In the genomic region with DNA sequence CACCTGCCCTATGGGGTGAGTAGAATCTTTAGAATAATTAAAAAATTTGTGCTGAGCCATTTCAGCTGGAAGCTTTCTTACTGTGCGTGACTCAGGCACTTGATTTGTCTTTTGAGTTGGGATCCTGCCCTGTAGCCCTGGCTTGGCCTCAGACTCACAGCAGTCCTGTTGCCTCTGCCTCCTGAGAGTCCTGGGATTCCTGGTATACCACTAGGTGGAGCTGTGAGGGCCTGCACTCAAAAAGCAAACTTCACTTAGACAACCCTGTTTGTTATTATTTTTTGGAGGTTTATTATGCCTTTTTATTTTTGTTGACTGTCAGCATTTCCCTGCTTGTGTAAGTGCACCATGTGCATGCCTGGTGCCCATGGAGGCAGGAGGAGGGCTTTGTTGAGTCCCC, we compare ENCODE assay signal across 10 mouse cellular contexts. TPM values are rescaled to one million over a fixed set of nuclear protein-coding genes. Genes with fewer than 3 reads are reported as not detected.
DNase-seq lines count a peak whose midpoint lies in the region; ATAC-seq and TF ChIP-seq lines count a peak whose summit lies in the region.
"Had no signal": no experiment of that assay in that cellular context is flagged by ENCODE, and none has a peak within 500 bp of the region (broad histone marks: within the 10 kb centered on the region; RNA-seq: fewer than 3 reads in every experiment).

No protein-coding gene starts in this region.

- no peaks in the 10 kb centered on the region for H3K4me1 ChIP-seq in lung, embryonic 14.5 days (ENCODE audit: insufficient read depth)
- H3K4me1 ChIP-seq: hindbrain, embryonic 15.5 days had no signal

- TF ChIP-seq CTCF in lung, embryonic 14.5 days (IDR thresholded peaks at IDR 0.05; ENCODE audit: low read depth): peak; percentile 61

- DNase-seq in cerebellum, postnatal 10 days: peak; percentile 62 to 66
- no peak for DNase-seq in cerebellum, adult 9-11 months
- peak; percentile 54 for DNase-seq in lung, embryonic 14.5 days
- DNase-seq in lung, postnatal 25 days (ENCODE audit: low spot score): no peak
- DNase-seq in layer of hippocampus, adult 18-20 months (ENCODE audit: low spot score in 2 of 2): no peak

- no peaks in the 10 kb centered on the region for H3K9me3 ChIP-seq in lung, embryonic 14.5 days (ENCODE audit: low read depth, low read length)
- H3K9me3 ChIP-seq: hindbrain, embryonic 15.5 days had no signal

- ATAC-seq in lung, embryonic 14.5 days (ENCODE audit: insufficient read depth): no peak
- peak; percentile 73 for ATAC-seq in common myeloid progenitor, adult 5-6 weeks (replicated peaks; ENCODE audit: low read depth, poor library complexity, severe bottlenecking)
- peak; percentile 68 for ATAC-seq in megakaryocyte-erythroid progenitor cell, adult 5-6 weeks (replicated peaks; ENCODE audit: low FRiP score, low TSS enrichment, poor library complexity, severe bottlenecking)
- ATAC-seq in activated CD4-positive, CD25-positive, alpha-beta regulatory T cell, adult 4 months: no peak

- H3K27me3 ChIP-seq in lung, embryonic 14.5 days (ENCODE audit: insufficient read depth, low read length): no peaks in the 10 kb centered on the region
- H3K27me3 ChIP-seq: hindbrain, embryonic 15.5 days had no signal

- no peak overlapping the region for H3K4me3 ChIP-seq in lung, embryonic 14.5 days (ENCODE audit: low read depth, low read length)
- H3K4me3 ChIP-seq: hindbrain, embryonic 15.5 days; myocyte had no signal

- no peak overlapping the region for H3K4me2 ChIP-seq in lung, embryonic 14.5 days
- H3K4me2 ChIP-seq: hindbrain, embryonic 15.5 days had no signal

- H3K27ac ChIP-seq in lung, embryonic 14.5 days (ENCODE audit: low read depth): no peak overlapping the region
- H3K27ac ChIP-seq: hindbrain, embryonic 15.5 days had no signal

- no peak overlapping the region for H3K9ac ChIP-seq in lung, embryonic 14.5 days
- H3K9ac ChIP-seq: hindbrain, embryonic 15.5 days had no signal

- WGBS in lung, embryonic 14.5 days: 87% methylated on average over 1 of the region's 1 CpGs

- peaks cover 54% of the 10 kb centered on the region for H3K36me3 ChIP-seq in lung, embryonic 14.5 days (ENCODE audit: insufficient read depth)

RNA-seq across cellular contexts. Expression of a gene that starts 11.9 kb away (rescaled TPM):
- polyA plus RNA-seq in lung, embryonic 14.5 days (2014; fragmentation: Nextera tagmentation; extraction: Ambion mirVana): 25.2 and 27.5 TPM in 2 replicates
- 35.8 and 43.0 TPM in 2 replicates for total RNA-seq in common myeloid progenitor, adult 5-6 weeks (2017)
- total RNA-seq in megakaryocyte-erythroid progenitor cell, adult 5-6 weeks (2014; fragmentation: Nextera tagmentation): 23.2 and 28.4 TPM in 2 replicates
- total RNA-seq in megakaryocyte-erythroid progenitor cell, adult 5-6 weeks (2017): 49.8 and 50.9 TPM in 2 replicates
- polyA plus RNA-seq in activated CD4-positive, CD25-positive, alpha-beta regulatory T cell, adult 4 months (2017; shearing (Covaris generic)): 10 to 100 TPM; 31.6 to 36.5 TPM
- total RNA-seq in layer of hippocampus, adult 18-20 months (2021): 10 to 100 TPM; 16.1 to 16.6 TPM

RNA-seq across cellular contexts. Expression of a gene that starts 12.0 kb away (rescaled TPM):
- 50.7 and 51.4 TPM in 2 replicates for polyA plus RNA-seq in lung, embryonic 14.5 days (2014; fragmentation: Nextera tagmentation; extraction: Ambion mirVana)
- 107 and 134 TPM in 2 replicates for total RNA-seq in common myeloid progenitor, adult 5-6 weeks (2017)
- 65.5 and 66.6 TPM in 2 replicates for total RNA-seq in megakaryocyte-erythroid progenitor cell, adult 5-6 weeks (2014; fragmentation: Nextera tagmentation)
- 75.7 and 125 TPM in 2 replicates for total RNA-seq in megakaryocyte-erythroid progenitor cell, adult 5-6 weeks (2017)
- polyA plus RNA-seq in activated CD4-positive, CD25-positive, alpha-beta regulatory T cell, adult 4 months (2017; shearing (Covaris generic)): 100 to 1,000 TPM; 102 to 134 TPM
- 10 to 100 TPM; 83.1 to 83.6 TPM for total RNA-seq in layer of hippocampus, adult 18-20 months (2021)

RNA-seq across cellular contexts. Expression of a gene that starts 50.4 kb away (rescaled TPM):
- 42.4 and 46.6 TPM in 2 replicates for polyA plus RNA-seq in lung, embryonic 14.5 days (2014; fragmentation: Nextera tagmentation; extraction: Ambion mirVana)
- total RNA-seq in common myeloid progenitor, adult 5-6 weeks (2017): 42.8 and 55.1 TPM in 2 replicates
- 42.5 and 48.7 TPM in 2 replicates for total RNA-seq in megakaryocyte-erythroid progenitor cell, adult 5-6 weeks (2014; fragmentation: Nextera tagmentation)
- total RNA-seq in megakaryocyte-erythroid progenitor cell, adult 5-6 weeks (2017): 35.8 and 42.8 TPM in 2 replicates
- 10 to 100 TPM; 13.8 to 15.1 TPM for polyA plus RNA-seq in activated CD4-positive, CD25-positive, alpha-beta regulatory T cell, adult 4 months (2017; shearing (Covaris generic))
- total RNA-seq in layer of hippocampus, adult 18-20 months (2021): 10 to 100 TPM; 42.3 to 43.3 TPM

Comparison
In these comparisons a context has a peak if more than half of its experiments do, and no peak if none do; other contexts are left out.
1. DNase-seq: peak in cerebellum, postnatal 10 days (2 of 2) and lung, embryonic 14.5 days (single experiment); none in cerebellum, adult 9-11 months (single experiment), lung, postnatal 25 days (single experiment) and layer of hippocampus, adult 18-20 months (0 of 2).
2. ATAC-seq: peak in common myeloid progenitor, adult 5-6 weeks (single experiment) and megakaryocyte-erythroid progenitor cell, adult 5-6 weeks (single experiment); none in lung, embryonic 14.5 days (single experiment) and activated CD4-positive, CD25-positive, alpha-beta regulatory T cell, adult 4 months (single experiment).